Mouse (Mus musculus): ENCODE measurements around the gene Selenos.

DNA sequence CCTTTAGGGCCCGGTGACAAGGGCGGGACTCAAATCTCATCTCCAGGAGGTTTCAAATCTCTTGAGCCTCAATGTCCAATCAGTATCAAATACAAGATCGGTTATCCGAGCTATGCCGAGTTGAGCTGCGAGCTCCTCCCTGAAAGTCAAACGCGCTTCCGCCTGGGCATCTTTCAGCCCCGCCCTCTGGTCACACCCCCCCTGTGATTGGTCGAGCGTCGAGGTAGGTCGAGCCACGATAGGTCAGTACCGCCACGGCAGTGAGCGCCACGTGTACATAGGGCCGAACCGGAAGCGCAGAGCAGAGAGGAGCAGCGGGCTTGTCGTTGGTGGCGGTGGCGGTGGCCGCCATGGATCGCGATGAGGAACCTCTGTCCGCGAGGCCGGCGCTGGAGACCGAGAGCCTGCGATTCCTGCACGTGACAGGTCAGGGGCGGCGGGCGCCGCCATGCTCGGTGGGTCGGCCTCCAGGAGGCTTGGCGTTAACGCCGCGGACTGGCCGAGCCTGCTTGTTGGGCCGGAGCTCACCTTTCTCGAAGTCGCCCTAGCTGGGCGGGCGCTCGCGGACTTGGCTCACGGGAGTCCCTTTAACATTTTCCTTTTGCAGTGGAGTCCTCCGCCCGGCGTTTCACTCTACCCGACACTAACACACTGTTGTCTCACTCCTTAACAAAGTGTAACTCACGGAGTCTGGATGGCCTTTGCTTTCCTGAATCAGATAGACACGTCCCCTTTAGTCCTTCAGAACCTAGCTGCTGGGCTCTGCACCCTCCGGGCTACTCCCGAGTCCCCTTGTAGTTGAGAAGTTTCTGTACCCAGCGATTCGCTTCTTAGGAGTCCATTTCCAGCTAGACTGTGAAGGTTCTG is at the start of gene Selenos:
- TF ChIP-seq CTCF (IDR thresholded peaks at IDR 0.05; ENCODE audit: low read depth, low read length) (no peak), POLR2AphosphoS5 (IDR thresholded peaks at IDR 0.05; ENCODE audit: insufficient replicate concordance, low read depth, low read length) (no peak), GATA1 (IDR thresholded peaks at IDR 0.05; ENCODE audit: borderline replicate concordance, low read length) (no peak), TAL1 (conservative IDR thresholded peaks at IDR 0.05; ENCODE audit: low read depth, low read length) (no peak)

Data from G1E (cell line).